Mouse (Mus musculus): ENCODE data around the gene Npffr2.
"Not testable (repeated sequence)": the region's sequence is repeated elsewhere in the genome, so short reads cannot be mapped to it uniquely, and the experiment has no call there.

Npffr2 gene

DNA sequence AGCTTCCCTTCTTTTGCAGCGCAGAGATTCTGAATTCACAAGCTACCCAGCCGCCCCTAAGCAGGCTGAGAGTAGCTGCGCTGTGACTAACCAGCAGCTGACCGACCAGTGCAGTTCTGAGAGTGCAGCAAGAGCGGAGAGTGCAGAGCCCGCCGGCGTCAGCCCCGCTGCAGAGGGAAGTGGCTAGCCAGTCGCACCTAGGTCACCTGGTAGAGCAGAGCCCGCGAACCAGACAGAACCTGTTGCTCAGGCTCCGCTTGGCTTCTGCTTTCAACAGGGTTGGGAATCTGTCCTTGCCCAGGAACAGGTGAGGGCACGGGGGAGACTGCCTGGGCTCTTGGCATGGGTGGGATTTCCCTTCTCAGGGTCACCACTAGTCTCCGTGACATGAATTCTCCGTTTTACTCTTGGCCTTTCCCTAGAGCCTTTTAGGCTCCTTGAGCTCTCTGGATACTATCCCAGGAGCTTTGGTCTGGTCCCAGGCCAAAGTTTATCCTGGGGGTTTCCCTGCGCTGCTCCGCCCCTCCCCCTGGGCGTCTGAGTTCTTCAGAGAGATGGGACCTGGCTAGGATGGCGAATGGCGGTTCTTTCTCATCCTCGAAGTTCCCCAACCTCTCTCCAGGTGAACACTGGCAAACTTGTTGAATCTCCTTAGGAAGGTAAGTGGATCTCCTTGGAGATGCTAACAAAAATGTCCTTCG is at the start of gene Npffr2:
Npffr2 (plus strand) TSS at position 552 of the 701 bp plus-strand sequence.
- DNase-seq, result no peak

GRCm38 (mm10) chr5:89492560-89492959 is 34.7 kb upstream of the Npffr2 start:
- no peak for DNase-seq

GRCm38 (mm10) chr5:89500182-89500581 is 27.0 kb upstream of the Npffr2 start:
- no peak for DNase-seq

DNA sequence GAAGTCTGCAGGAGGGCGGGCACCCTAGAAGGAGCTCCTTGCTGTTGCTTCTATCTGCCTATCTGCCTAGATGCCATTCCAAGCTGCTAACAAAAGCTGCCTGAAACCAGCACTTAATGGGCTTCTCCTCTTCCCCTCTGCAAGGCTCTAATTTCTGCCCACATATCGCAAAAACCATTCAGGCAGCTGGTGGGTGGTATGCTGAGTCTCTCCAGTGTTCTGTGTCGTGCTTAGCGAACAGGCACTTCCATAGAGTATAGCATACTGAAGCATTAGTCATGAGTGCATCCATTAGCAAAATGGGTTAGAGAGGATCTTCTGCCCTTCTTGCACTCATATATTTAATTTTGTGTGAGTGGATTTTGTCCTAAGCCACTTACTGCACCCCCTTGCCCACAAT is 8.6 kb upstream of the Npffr2 start:
- DNase-seq, result peak; percentile 23

GRCm38 (mm10) chr5:89526181-89526778 is 949 bp upstream of the Npffr2 start:
- DNase-seq, result no peak

GRCm38 (mm10) chr5:89528951-89529350 is 1.7 kb downstream of the Npffr2 start:
- DNase-seq, result no peak

- DNase-seq, result no peak
Measured at GRCm38 (mm10) chr5:89529391-89529790, 2.2 kb downstream of the Npffr2 start.

- DNase-seq, result no peak
Measured at GRCm38 (mm10) chr5:89536018-89536417, 8.8 kb downstream of the Npffr2 start.

GRCm38 (mm10) chr5:89542472-89542871 is 15.2 kb downstream of the Npffr2 start:
- no peak for DNase-seq

- peak; percentile 70 for DNase-seq
Measured at GRCm38 (mm10) chr5:89543476-89543875, 16.2 kb downstream of the Npffr2 start.

- not testable (repeated sequence) for DNase-seq
Measured at GRCm38 (mm10) chr5:89559118-89559517, 31.9 kb downstream of the Npffr2 start.

DNA sequence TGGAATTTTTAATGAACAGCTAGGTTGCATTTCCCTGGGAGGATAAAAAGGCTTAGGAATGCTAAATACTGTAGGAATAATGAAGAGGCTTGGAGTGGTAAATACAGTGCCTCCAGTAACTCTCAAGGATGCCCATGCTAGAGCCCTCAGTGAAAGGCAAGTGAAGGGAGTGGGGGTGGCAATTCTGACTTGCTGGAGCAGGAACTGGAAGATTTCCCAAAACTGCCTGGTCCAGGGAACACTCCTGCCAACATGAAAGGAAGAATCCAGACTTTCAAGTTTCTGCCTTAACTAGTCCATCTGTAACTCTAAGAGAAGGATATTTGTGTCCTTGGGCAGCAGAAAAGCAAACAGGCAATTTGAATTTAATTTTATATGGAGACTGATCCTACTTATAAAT is 34.2 kb downstream of the Npffr2 start:
- peak; percentile 36 for DNase-seq

DNA sequence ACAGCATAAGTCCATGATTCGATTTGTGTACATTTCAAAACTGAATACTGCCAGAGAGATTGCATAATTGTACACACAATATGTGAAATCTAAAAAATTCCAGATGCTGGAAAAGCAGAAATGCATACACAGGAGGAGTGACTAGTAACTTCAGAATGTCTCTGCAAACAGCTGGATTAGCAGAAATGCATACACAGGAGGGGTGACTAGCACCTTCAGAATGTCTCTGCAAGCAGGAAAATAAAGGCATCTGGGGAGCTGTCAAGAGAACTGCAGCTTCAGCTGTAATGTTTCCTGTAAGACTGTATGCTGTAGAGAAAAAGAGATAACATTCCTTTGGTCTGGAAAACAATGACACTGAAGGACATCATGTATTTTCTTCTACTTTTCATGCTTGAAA is 51.4 kb downstream of the Npffr2 start:
- no peak for DNase-seq

GRCm38 (mm10) chr5:89579181-89579580 is 52.0 kb downstream of the Npffr2 start:
- no peak for DNase-seq

- DNase-seq, result peak; percentile 42
Measured at GRCm38 (mm10) chr5:89581143-89581542, 53.9 kb downstream of the Npffr2 start.

GRCm38 (mm10) chr5:89581742-89582366 is 54.6 kb downstream of the Npffr2 start:
- no peak for DNase-seq

DNA sequence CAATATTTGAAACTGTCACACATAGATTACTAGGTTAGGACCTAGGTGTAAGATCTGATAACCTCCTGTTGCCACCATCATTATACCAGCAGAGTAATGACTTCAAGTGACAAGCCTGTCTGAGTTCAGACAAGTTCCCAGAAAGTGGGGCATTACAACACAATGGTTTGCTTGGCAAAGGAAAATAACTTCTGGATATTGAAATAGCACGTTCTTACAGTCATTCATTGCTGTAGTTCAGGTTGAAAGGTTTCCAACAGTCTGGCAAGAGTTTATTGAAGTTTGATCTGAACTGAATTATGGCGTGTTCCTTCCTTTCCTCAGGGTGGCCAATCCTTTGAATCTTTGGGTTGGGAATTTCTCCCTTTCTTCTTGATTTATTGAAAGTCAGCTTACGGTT is 57.8 kb downstream of the Npffr2 start:
- DNase-seq, result no peak

GRCm38 (mm10) chr5:89592301-89592700 is 65.1 kb downstream of the Npffr2 start:
- no peak for DNase-seq

DNA sequence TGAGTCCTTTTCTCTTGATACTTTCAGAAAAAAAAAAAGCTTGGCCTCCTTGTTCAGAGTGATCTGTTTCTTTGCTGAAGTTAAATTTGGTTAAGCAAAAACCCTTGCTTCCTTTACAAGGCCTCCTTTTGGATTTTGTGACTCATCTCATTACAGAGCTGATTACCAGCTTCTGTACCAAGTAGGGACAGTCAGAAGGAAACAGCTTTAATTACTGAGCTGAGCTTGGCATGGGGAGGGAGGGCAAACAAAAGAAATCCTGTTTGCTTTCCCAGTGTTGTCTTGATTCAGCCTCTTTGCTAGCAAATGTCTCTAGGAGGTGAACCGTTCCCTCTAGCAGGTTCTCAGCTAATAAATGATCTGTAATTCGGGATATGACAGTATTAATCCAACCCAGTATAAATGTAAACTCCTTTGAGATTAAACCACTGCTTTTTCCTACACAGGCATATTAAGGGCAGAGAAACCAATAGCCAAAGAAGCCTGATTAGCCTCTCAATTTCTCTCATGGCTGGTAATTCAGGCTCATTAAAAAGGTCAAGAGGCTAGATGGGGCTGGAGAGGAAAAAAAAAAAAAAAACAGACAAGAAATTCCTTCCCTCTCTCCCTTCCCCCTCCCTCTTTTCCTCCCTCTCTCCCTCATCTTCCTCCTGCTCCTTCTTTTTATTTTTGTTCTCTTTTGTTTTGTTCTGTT is 84.2 kb downstream of the Npffr2 start:
- peak; percentile 14 for DNase-seq

DNA sequence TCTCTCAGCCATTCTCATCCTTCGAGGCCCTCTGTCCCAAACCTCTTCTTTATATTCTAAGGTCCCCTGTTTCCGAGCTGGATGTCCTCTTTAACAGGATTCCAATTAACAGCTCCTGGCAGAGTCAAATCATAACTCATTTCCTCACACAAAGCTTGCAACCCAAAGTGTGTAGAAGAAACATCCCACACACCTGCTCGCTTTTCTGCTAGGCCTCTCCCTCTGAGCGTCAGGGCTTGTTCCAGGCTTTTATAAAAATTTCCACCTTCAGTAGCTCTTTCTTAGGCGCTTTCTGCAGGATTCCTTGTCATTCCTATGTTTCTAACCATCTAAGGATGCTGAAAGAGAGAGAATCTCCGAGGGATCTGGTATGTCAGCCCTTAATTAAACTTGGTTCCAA is 85.0 kb downstream of the Npffr2 start:
- DNase-seq, result no peak

DNA sequence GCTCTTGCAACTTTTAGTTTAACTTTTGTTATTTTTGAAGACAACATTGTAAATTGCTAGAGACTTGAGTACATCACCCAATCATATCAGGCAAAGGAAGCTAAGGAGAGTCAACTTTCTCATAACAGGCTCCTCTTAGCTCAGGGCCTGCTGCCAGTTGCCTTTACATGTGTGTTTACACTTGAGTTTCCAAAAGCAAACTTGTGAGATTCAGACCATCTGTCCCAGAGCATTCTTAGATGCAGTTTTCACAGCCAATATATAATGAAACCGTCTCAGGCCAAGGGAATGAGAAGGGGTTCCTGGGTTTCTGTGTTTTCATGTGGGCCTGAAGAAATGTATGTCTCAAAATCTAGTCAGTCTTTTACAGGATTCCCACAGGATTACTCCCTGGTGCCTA is 104.4 kb downstream of the Npffr2 start:
- no peak for DNase-seq

Measured in layer of hippocampus, adult 9-11 months (tissue).